Mouse (Mus musculus) retina, postnatal 1 day (tissue): ENCODE measurements at regions not wholly inside any gene's neighbourhood (a gene's known extent, or its start where the extent isn't known, plus 50 kb on each side); places are given as distances from the start of the nearest gene placed in this dataset.

Experiments used
- DNase-seq: peaks from one replicate; pipeline ENCODE4 v3.0.0-alpha.2; 2012

DNA sequence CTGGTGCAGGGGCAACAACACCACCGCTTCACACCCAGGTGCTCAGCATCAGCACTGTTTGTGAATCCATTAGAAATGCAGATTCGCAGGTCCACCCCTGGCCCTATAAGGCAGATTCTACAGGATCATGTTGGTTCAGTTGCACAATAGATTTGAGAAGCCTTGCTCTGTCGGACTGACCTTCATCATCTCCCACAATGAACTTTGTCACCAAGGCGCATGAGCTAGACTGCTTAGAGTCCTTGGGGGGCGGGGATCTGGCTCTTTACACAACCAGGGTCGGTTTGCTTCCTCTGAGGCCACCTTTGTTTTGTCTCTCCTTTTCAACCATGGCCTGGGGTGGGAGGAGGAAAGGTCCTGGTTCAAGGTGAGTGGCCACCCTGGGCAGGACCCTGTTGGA is 209.7 kb downstream of the Igsf11 start:
- no peak for DNase-seq

DNA sequence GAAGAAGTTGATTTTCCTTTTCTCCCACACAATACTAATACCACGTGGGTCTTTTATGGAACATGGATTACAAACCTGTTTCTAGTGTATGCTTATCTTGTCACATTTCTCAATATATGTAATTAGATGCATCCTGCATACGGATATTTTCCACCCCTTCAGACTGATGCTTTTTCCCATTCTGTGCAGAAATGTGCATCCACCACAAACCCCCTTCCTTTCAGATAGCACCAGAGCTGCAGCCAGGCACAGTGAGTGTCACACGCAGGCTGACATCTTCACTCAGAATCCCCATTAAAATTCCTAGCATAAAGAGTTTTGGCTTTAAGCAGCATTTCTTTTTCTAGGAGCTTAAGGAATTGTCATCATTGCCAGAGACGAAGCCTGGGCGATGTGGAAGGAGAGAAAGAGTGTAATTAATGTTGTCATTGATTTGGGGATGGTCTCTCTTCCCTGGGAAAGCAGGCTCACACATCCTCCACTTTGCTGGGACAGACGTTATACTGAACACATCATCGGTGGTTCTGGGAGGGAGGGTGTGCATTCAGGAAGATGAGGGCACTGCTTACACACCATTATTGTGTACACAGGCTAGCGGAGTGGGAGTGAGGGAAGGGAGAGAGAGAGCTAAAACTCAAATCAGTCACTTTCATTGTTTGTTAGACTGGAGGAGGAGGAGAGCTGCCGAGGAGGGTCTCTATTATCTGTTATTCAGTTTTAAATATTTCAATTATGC is 211.1 kb downstream of the Igsf11 start:
- peak; percentile 69 for DNase-seq

DNA sequence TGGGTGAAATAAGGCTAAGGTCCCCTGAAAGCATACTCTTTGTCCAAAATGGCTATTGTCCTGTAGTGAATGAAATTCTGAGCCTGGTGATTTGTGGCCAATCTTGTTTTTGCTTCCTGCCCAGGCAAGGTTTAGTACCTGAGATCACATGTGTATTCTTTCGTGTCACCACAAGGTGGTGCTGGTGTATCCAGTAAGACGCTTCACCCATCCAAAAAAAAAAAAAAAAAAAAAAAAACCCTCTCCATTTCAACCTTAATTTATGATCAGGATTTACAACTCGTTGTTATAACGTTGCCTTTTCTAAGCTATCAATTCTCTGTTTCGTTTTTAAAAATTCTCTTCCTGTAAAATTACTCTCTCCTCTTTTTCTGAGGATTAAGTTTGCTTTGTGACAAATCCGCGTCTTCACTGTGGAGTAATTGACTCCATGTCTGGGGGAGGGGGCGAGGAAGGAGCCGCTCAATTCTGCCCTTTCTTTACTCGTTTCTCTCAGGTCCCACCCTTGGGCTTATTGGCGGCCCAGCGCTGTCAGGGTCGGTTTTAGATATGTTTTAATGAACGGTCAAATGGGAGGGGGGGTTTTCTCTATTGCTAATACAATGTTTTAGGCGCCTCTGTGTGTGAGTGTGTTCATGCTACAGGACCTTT is 217.0 kb downstream of the Igsf11 start:
- DNase-seq: peak; percentile 80

DNA sequence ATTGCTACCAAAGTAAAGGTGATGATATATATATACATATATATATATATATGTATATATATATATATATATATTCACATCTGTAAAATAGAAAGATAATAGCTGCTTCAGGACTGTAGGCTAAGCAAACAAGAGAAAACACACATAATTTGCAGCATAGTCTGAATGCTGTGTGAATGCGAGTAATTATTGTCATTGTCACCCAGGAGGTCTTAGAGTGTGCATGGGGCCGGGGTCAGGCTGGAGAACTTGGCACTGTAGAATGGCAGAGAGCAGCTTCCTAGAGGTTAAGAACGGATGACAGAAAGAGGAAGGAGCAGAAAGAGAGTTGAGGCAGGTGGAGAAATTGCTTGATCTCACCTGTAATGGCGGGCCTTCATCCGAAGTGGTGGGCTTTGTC is 217.6 kb downstream of the Igsf11 start:
- no peak for DNase-seq

DNA sequence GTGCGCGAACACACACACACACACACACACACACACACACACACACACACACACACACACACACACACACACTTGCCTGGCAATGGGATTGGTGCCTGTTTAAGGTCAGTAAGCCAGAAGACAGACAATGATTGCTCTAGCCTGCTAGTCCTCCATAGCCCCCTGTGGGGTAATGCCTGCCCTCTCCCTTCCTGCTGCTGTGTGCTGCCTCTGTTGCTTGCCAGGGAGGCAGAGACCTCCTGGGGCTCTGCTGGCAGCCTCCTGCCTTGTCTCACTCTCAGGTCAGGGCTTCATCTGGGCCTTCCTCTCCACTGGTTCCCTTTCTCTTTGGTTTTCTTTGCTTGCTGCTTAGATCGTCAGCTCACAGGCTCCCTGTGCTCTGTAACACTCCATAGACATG is 225.6 kb downstream of the Igsf11 start:
- DNase-seq: peak; percentile 41

DNA sequence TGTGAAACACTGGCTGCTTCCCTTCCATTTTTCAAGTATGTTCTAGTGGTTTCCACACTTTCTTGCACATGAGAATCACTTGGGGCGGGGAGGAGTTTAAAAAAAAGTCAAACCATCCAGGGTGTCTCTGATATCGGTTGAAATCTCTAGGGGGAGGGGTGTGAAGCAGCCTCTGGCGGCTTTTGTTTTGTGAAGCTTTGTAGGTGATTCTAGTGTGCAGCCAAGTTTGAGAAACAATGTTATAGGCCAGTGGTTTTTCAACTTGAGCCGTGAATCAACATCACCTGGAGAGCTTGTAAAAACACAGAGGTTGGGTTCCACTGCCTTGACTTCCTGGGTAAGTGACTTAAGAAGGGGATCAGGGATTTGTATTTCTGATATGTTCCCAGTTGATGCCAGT is 227.3 kb downstream of the Igsf11 start:
- DNase-seq: no peak

DNA sequence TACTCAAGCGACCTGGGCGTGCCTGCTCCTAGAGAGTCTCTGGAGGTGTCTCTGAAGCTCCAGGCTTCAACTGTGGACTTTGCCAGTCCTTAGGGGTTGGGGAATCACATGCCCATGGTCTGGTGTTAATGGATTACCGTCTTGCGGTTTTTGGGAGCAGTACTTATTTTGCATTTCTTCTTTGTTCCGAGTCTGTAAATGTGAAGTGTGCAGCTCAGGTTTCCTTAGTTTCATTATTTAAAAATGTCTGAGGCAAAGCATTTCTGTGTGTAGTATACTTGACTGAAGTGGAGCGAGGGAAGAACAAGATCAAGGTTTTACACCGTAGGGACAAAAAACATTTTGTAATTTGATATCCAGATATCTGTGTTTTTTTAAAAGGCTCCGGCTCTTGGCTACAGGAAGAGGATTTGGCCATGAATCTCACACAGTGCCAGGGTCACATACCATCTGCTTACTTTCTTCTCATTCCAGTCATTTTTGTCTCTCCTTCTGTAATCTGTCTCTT is 231.0 kb downstream of the Igsf11 start:
- no peak for DNase-seq

DNA sequence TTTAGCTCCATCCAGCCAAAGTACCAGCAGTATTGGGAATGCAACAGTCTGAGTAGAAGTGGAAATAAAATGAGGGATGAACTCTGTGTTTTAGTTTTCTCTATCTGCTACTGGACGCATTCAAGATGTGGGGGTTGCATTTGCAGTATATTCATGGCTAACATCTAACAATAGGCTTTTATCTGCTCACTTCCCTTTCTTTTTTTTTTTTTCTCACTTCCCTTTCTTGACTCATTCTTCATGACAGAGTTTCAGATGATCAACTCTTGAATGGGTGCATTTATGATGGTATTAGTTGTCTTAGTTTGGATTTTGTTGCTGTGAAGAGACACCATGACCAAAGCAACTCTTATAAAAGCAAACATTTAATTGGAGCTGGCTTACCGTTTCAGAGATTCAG is 240.0 kb downstream of the Igsf11 start:
- no peak for DNase-seq

DNA sequence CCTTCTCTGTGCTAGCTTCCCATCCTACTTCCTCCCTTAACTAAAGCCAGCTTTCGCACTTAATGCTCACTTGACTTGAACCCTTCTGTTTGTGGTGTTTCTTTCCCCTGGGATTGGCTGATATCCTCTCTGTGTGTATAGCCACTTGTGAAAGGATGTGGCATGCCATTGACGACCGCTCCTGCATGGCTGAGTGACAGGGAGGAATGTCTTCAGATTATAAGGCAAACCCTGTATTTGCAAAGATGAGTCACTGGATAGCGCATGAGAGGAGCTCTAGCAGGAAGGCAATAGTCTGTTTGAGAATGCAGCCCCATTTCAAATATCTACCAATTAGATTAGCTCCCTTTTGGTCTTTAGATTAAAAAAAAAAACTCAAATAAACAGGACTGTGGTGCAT is 243.3 kb downstream of the Igsf11 start:
- no peak for DNase-seq

DNA sequence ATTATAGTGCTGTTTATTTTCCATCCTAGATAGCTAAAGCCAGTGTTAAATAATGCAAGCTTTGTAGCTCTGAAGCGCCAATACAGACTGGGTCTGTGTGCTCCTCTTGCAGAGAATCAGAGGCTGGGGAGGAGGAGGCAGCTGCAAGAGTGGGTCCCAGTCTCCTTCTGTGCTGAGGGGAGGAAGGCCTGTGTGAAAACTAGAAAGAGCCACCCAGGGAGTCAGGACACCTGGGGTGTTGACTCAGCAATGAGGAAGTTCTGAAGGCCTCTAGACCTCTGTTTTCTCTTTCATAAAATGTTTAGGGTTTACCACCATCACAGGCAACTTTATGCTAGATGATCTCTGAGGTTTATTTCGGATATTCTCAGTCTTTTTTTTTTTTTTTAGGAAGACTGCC is 254.7 kb downstream of the Igsf11 start:
- no peak for DNase-seq

DNA sequence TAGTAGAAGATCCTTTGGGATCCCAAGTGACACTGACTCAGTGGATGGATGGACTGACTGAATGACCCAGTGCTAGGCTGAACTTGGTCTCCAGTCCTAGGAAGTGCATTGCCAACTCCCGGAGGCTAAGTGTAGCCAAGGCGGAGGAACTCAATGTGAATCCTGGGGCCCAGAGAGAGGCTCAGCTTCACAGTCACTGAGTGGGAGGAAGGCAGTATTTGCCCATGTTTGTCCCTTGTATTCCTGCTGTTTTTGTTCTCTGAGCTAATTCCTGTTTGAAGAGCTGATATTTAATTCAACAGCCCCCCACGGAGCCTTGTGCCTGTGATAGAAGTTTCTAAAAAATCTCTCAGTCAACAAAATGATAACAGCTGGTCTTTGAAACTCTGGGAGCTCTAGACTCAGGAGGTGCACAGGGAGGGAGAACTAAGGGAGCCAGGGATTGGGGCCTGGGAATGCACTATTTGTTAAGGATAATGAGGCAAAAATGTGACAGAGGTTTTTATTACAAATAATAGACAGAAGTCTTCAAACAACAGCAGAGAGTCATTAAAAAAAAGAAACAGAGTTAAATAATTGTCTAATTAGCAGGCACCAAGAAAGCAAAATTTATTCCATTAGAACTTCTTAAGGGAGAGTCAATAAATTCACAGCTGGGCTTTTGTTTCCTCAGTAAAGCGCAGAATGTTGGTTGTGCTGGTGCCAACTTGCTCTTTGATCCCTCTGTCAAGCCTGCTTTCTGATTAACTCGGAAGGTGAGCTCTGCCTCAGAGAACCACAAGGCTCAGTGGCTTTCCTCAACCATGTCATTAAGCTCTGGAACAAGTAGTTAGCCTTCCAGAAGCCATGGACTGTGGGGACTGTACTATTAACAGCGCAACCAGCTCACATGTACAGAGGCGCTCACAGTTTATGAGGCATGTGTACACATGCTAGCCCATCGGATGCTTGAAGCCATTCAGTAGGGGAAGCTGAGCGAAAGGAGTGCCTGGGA is 259.2 kb downstream of the Igsf11 start:
- no peak for DNase-seq

DNA sequence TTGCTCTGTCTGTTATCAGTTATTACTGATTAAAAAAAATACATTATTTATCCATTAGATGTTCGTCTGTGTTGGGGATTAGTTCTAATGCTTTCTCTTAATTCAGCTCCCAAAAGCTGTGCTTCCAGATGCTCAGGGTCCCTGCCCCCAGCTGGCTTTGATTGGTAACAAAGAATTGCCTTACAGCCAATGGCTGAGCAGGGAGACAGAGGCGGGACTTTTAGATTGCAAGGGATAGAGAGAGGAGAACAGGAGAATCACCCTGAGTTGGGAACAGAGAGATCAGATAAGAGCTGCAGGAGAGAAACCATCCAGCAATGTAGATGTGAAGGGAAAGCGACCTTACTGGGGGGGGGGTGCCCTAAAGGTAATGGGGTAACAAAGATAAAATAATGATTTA is 266.4 kb downstream of the Igsf11 start:
- peak; percentile 12 for DNase-seq

DNA sequence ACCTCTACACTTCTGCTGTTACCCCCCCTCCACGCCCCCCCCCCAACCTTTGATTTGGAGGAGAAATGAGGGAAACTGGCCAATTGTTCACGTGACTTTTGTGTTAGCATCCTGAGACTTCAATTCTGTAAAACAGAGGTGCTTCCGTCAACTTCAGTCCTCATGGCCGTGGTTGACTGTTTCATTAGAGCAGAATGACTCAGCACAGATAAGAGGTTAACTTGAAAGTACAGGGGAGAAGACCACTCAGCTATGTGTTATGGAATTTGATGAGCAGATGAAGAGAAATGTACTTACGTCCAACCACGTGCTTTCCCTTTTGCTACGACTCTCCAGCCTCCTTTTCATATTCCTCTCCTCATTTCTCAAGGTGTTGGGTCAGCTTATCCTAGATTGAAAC is 267.3 kb downstream of the Igsf11 start:
- DNase-seq: no peak

DNA sequence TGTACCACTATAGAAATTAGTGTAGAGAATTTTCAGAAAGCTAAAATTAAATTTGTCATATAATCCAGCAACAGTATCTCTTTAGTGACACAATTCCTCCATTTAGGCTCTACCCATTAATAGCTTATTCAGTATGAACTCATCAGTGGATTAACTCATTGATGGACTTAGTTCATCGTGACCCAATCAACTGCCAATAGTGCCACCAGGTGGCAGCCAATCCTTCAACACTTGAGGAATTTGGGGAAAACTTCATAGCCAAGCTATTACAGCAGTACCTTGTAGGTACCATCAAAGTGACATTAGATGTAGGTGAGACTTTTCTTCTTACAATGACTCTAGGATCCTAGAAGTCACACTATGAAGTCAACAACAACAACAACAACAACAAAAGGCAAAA is 270.2 kb downstream of the Igsf11 start:
- no peak for DNase-seq

DNA sequence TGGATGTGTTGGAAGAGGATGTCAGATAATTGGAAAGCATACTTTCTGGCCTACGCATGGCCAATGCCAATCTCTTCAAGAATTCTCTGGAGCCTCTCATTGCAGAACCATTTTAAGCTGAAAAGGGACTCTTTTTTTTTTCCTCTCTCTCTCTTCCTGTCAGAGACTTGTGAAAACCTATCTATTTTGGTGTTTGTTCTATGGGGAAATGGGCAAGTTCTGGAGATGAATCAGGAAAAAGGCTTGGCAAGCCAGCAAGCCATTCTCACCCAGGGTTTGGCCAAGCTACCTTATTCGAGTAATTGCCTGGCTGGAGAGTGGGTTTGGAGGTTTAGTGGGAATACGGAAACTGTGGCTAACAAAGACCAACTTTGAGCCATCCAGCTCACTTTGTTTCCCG is 299.4 kb downstream of the Igsf11 start:
- DNase-seq: no peak

DNA sequence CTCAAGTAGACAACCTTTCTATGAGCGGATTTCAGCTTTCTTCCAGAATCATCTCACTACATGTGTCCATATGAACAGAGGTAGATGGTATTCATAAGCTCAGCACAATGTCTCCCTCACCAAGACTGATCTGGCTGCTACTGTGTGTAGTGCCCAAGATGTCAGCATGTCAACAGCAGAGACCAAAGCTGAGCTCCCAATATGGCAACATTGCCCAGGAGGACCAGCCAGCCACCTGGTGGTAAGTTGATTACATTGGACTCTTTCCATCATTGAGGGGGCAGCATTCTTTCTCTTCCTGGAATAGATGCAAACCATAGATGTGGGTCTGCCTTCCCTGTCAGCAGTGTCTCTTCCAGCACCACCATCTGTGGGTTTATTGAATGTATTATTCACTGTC is 303.0 kb downstream of the Igsf11 start:
- no peak for DNase-seq

DNA sequence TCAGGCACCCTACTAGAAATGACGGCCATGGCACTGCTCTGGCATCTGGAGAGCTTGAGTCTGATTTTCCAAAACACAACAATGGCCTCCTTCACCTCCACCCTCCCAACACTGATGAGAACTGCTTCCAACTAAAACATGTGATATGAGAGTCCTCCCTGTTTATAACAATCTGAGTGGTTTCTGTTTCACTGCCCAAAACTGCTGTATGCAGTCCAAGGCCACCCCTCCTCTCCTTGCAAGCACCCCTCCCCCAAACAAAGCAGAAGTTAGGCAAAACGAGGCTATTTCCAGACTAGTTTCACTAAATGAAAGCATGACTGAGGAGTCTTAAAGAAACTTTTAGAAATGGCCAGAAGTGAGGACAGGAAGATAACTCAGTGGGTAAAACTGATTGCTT is 304.4 kb downstream of the Igsf11 start:
- no peak for DNase-seq

DNA sequence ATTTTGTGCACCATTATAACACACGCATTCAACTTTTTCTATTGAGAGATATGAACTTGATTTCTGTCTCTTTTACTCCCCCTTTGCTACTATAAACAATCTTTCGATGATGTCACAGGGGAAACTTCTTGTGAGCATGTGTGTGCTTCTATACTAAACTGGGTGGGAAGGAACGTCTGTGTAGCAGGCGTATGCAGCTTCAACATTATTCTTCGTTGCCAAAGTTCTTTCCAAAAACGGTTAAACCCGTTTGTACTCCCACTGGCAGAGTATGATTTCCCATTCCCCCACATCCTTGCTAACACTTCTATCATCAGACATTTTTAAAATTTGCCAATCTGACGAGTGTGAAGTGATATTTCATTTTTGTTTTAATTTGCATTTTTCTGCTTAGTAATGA is 331.1 kb downstream of the Igsf11 start:
- DNase-seq: no peak

DNA sequence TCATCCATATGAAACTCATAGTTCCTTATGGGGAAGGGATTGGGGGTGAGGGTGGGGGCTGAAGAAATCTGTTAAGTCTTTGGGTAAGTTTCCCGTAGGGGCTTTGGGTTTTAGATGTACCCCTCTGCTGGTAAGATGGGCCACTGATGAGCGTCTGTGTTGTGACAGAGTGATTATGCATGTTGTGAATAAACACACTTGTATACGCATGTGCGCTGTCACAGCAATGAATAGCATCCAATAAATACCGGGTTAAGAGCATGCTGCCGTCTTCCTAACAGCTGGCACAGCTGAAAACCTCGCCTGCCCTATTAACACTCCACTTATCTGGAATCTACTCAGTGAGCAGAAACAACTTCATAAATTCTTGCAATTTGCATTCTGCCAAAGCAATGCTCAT is 337.0 kb downstream of the Igsf11 start:
- DNase-seq: no peak

DNA sequence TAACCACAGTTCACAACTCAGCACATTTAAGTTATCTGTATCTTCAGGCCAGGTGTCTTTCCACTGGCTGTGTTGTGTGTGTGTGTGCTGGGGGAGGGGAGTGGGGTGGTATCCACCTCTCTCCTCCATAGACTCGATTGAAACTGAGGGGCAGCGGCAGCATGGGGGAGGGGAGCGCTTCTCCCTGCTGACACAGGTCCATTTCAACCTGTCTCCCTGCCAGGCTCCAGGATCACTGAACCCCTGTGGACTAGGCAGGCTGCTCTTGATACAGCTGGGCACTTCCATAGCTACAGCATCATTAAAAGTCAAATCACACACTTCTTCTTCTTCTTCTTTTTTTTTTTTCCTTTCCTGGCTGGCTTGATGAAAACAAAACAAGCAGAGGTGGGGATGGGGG is 338.0 kb downstream of the Igsf11 start:
- DNase-seq: no peak

DNA sequence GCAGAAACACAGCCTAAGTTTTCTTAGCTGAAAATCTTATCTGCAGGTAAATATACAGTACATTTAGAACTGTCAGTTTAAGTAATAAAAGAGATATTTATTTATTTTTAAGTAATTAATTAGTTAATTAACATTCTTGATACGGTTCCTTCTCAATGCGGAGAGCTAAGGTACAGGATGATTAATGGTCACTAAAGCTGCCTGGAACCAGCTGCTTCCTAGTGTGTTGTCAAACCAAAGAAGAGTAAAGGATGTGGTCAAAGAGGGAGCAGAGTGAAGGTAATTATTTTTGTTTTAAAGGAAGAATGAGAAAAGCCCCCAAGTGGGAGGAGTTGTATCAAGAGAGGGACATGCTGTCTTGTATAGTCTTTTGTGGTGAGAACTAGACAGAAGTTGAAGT is 341.8 kb downstream of the Igsf11 start:
- no peak for DNase-seq

DNA sequence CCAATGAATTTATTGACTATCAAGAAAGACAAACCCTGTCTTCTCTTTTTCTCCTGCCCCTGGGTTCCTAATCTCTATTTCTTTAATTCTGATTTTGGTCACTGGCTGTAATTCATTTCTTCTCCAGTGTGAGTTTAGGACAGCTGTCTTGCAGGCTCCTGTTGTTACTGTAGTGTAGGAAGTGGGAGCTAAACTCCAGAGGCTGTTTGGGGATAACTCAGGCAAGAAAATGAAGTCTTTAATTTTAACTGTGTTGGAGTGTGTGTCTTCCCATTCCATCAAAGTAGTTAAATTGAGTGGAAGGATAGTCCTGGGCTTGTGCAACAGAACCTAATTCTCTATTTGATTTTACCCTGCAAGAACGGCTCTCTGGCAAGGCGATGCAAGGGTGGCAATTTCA is 381.0 kb downstream of the Igsf11 start:
- DNase-seq: no peak

DNA sequence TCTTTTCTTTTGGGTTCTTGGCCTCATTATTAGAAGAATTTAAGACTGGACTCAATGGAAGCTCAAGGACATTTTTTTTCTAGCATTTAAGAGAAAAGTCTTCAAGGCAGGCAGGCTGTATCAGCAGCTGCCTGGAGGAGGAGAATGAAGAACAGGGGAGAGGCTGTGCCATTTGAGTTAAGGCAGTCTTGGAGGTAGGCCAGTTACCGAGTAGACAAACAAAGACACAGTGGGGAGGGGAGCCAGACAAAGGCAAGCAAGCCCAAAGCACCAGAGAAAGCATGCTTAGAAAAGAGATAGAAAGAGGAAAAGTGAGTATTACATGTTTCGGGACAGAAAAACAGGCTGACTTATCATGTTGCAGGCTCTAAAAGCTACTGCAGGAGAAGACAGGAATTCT is 392.0 kb downstream of the Igsf11 start:
- no peak for DNase-seq
